Mouse (Mus musculus) myocyte (in vitro differentiated cells): ENCODE measurements around the gene Micu1.

Experiments
- CEBPB ChIP-seq: IDR thresholded peaks from 2 replicates; pipeline ENCODE4 v1.6.1; 2011; ENCODE audit warnings: mild to moderate bottlenecking, moderate library complexity; ENCODE audit not compliant: poor library complexity, insufficient read depth, severe bottlenecking
- E2F4 ChIP-seq: IDR thresholded peaks from one replicate; pipeline ENCODE4 v1.6.1; 2011; ENCODE audit warnings: mild to moderate bottlenecking, control low read depth, moderate library complexity; ENCODE audit not compliant: insufficient read depth
- MAX ChIP-seq: IDR thresholded peaks from one replicate; pipeline ENCODE4 v1.6.1; 2011; ENCODE audit warnings: low read depth, mild to moderate bottlenecking, control low read depth
- MYOD1 ChIP-seq, 3 experiments: IDR thresholded peaks; one replicate each; pipeline ENCODE4 v1.6.1; 2011; ENCODE audit warnings: control low read depth in 2 of 3, low read depth in 2 of 3, mild to moderate bottlenecking in 2 of 3, moderate library complexity in 1 of 3; ENCODE audit not compliant: insufficient read length in 2 of 3, control insufficient read depth in 1 of 3
- MYOG ChIP-seq, 3 experiments: IDR thresholded peaks; one replicate each; pipeline ENCODE4 v1.6.1; 2011; ENCODE audit warnings: control low read depth in 2 of 3, low read depth in 2 of 3, mild to moderate bottlenecking in 2 of 3; ENCODE audit not compliant: insufficient read length in 2 of 3, control insufficient read depth in 1 of 3, insufficient read depth in 1 of 3
- POLR2A ChIP-seq: IDR thresholded peaks from one replicate; pipeline ENCODE4 v1.6.1; 2011; ENCODE audit warnings: low read depth, mild to moderate bottlenecking, control low read depth, moderate library complexity; ENCODE audit not compliant: insufficient read length
- POLR2AphosphoS2 ChIP-seq: IDR thresholded peaks from one replicate; pipeline ENCODE4 v1.6.1; 2011; ENCODE audit warnings: low read depth, control low read depth; ENCODE audit not compliant: insufficient read length
- REST ChIP-seq: IDR thresholded peaks from one replicate; pipeline ENCODE4 v1.6.1; 2011; ENCODE audit warnings: mild to moderate bottlenecking, control low read depth, moderate library complexity; ENCODE audit not compliant: insufficient read depth, insufficient read length
- SRF ChIP-seq: IDR thresholded peaks from one replicate; pipeline ENCODE4 v1.6.1; 2011; ENCODE audit warnings: low read depth; ENCODE audit not compliant: control insufficient read depth, insufficient read length
- TCF12 ChIP-seq: IDR thresholded peaks from one replicate; pipeline ENCODE4 v1.6.1; 2011; ENCODE audit warnings: mild to moderate bottlenecking, control low read depth; ENCODE audit not compliant: poor library complexity, insufficient read depth, severe bottlenecking
- TCF3 ChIP-seq: IDR thresholded peaks from one replicate; pipeline ENCODE4 v1.6.1; 2011; ENCODE audit warnings: low read depth, control low read depth; ENCODE audit not compliant: insufficient read length
- USF1 ChIP-seq: IDR thresholded peaks from one replicate; pipeline ENCODE4 v1.6.1; 2011; ENCODE audit warnings: low read depth, mild to moderate bottlenecking, control low read depth, moderate library complexity

DNA sequence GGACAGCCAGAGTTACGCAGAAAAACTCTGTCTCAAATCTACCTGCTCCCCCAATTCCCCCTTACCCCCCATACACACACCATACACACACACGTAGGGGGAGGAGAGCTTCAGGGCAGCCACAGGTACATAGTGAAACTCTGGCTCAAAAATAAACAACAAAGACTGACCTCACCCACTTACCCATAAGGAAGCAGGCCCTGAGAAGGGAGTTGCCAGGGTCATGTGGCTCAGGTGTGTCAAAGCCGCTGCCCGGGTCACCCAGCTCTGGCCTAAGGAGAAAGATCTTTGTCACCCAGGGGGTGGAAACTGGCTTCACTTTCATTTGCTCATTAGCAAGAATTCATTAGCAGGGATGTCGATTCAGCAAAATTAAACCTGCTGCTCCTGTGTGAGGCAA lies 41.7 kb downstream of the Micu1 start:
- TF ChIP-seq POLR2A (no peak), USF1 (no peak), MAX (no peak), TCF3 (no peak), MYOG (IDR thresholded peaks at IDR 0.05; ENCODE audit: control insufficient read depth in 1 of 3, insufficient read depth in 1 of 3, insufficient read length in 2 of 3, low read depth in 2 of 3) (no peak), CEBPB (no peak), POLR2AphosphoS2 (no peak), E2F4 (no peak), REST (no peak), TCF12 (no peak), MYOD1 (IDR thresholded peaks at IDR 0.05; ENCODE audit: control insufficient read depth in 1 of 3, insufficient read length in 2 of 3, low read depth in 2 of 3) (no peak), SRF (no peak)
